Mouse (Mus musculus) G1E (cell line): ENCODE measurements at regions not wholly inside any gene's neighbourhood (a gene's known extent, or its start where the extent isn't known, plus 50 kb on each side); places are given as distances from the start of the nearest gene placed in this dataset.

Experiments used
- CTCF ChIP-seq: IDR thresholded peaks from 2 replicates; pipeline ENCODE4 v1.5.1; 2012; ENCODE audit warnings: low read depth, low read length, inconsistent platforms, mixed read lengths
- GATA1 ChIP-seq: IDR thresholded peaks from 2 replicates; pipeline ENCODE4 v1.6.1; 2012; ENCODE audit warnings: borderline replicate concordance, low read length, inconsistent platforms, mixed read lengths
- POLR2AphosphoS5 ChIP-seq: IDR thresholded peaks from 2 replicates; pipeline ENCODE4 v1.6.1; 2012; ENCODE audit warnings: low read depth, low read length, inconsistent platforms; ENCODE audit not compliant: insufficient replicate concordance

GRCm38 (mm10) chr2:9704266-9704665, 176.8 kb upstream of the 4930412O13Rik start:
- TF ChIP-seq POLR2AphosphoS5 = no peak
- no peak for TF ChIP-seq GATA1
- TF ChIP-seq CTCF = no peak
